Mouse (Mus musculus): ENCODE results near the gene Stat6.

Gene Stat6

GRCm38 (mm10) chr10:127615034-127615374 is 27.8 kb upstream of the Stat6 start:
- DNase-seq (ENCODE audit: low read depth, low spot score), result no peak

GRCm38 (mm10) chr10:127615591-127615990 is 27.2 kb upstream of the Stat6 start:
- DNase-seq (ENCODE audit: low read depth, low spot score), result no peak

- DNase-seq (ENCODE audit: low read depth, low spot score), result no peak
Observed at GRCm38 (mm10) chr10:127616261-127616679, 26.5 kb upstream of the Stat6 start.

- no peak for DNase-seq (ENCODE audit: low read depth, low spot score)
Observed at GRCm38 (mm10) chr10:127617294-127617693, 25.5 kb upstream of the Stat6 start.

GRCm38 (mm10) chr10:127618173-127618572 is 24.6 kb upstream of the Stat6 start:
- DNase-seq (ENCODE audit: low read depth, low spot score), result no peak

- DNase-seq (ENCODE audit: low read depth, low spot score), result no peak
Observed at GRCm38 (mm10) chr10:127619119-127619721, 23.6 kb upstream of the Stat6 start.

GRCm38 (mm10) chr10:127619941-127620405 is 22.8 kb upstream of the Stat6 start:
- no peak for DNase-seq (ENCODE audit: low read depth, low spot score)

- no peak for DNase-seq (ENCODE audit: low read depth, low spot score)
Observed at GRCm38 (mm10) chr10:127620406-127621190, 22.2 kb upstream of the Stat6 start, which contains the start of gene Lrp1. Lrp1 (minus strand) TSS chr10:127621148.

GRCm38 (mm10) chr10:127621191-127622056 is 21.4 kb upstream of the Stat6 start:
- peak; percentile 87 for DNase-seq (ENCODE audit: low read depth, low spot score)

GRCm38 (mm10) chr10:127622057-127622392 is 20.8 kb upstream of the Stat6 start:
- no peak for DNase-seq (ENCODE audit: low read depth, low spot score)

GRCm38 (mm10) chr10:127622661-127623060 is 20.1 kb upstream of the Stat6 start:
- no peak for DNase-seq (ENCODE audit: low read depth, low spot score)

- no peak for DNase-seq (ENCODE audit: low read depth, low spot score)
Observed at GRCm38 (mm10) chr10:127623439-127624216, 19.2 kb upstream of the Stat6 start.

GRCm38 (mm10) chr10:127626433-127626832 is 16.4 kb upstream of the Stat6 start:
- DNase-seq (ENCODE audit: low read depth, low spot score), result no peak

- DNase-seq (ENCODE audit: low read depth, low spot score), result no peak
Observed at GRCm38 (mm10) chr10:127631261-127632214, 11.2 kb upstream of the Stat6 start.

GRCm38 (mm10) chr10:127632668-127633271 is 10.0 kb upstream of the Stat6 start:
- DNase-seq (ENCODE audit: low read depth, low spot score), result no peak

GRCm38 (mm10) chr10:127640421-127640820 is 2.4 kb upstream of the Stat6 start:
- no peak for DNase-seq (ENCODE audit: low read depth, low spot score)

- DNase-seq (ENCODE audit: low read depth, low spot score), result no peak
Observed at GRCm38 (mm10) chr10:127641861-127642771, 670 bp upstream of the Stat6 start.

- DNase-seq (ENCODE audit: low read depth, low spot score), result no peak
Observed at GRCm38 (mm10) chr10:127643553-127644238, 910 bp downstream of the Stat6 start.

Data from telencephalon, adult 2 months (tissue).